Mouse (Mus musculus): ENCODE results near the gene Wnk4. TPM values are rescaled to one million over a fixed set of nuclear protein-coding genes. Genes with fewer than 3 reads are reported as not detected.

Wnk4 gene
- total and polyA plus RNA-seq, 2 experiments from 2014 or later = 3.2 to 9.1 TPM

DNA sequence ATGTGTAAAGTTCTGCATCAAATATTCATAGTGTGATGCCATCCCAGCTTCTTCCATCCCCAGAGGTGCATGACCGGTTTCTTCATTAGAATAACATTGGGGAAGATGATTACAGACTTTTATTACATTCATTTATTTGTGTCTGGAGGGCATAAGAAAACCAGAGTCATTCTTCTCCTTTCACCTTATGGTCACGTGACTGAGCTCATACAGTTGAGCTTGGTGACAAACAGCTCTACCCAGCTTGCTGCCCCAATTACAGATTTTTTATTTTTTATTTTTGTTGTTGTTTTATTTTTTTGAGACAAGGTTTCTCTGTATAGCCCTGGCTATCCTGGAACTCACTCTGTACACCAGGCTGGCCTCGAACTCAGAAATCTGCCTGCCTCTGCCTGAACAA lies 12.1 kb downstream of the Wnk4 start:
- no peak for TF ChIP-seq CTCF (IDR thresholded peaks at IDR 0.05; ENCODE audit: low read depth)
- 94% methylated on average over 3 of the region's 3 CpGs for WGBS
- no peaks in the 10 kb centered on the region for H3K36me3 ChIP-seq (ENCODE audit: insufficient read depth)
- no peaks in the 10 kb centered on the region for H3K9me3 ChIP-seq (ENCODE audit: low read length)
- no peak overlapping the region for H3K4me3 ChIP-seq (ENCODE audit: low read depth, low read length)
- peaks cover 4% of the 10 kb centered on the region; the same call in 1 of the 2 replicates for H3K4me1 ChIP-seq (ENCODE audit: insufficient read depth)
- H3K9ac ChIP-seq = no peak overlapping the region
- no peak overlapping the region for H3K27ac ChIP-seq (ENCODE audit: low read depth, low read length)
- no peak overlapping the region for H3K4me2 ChIP-seq (ENCODE audit: low read depth)
- ATAC-seq (no peak), DNase-seq (no peak)
- H3K27me3 ChIP-seq (ENCODE audit: insufficient read depth, low read length) = no peaks in the 10 kb centered on the region

DNA sequence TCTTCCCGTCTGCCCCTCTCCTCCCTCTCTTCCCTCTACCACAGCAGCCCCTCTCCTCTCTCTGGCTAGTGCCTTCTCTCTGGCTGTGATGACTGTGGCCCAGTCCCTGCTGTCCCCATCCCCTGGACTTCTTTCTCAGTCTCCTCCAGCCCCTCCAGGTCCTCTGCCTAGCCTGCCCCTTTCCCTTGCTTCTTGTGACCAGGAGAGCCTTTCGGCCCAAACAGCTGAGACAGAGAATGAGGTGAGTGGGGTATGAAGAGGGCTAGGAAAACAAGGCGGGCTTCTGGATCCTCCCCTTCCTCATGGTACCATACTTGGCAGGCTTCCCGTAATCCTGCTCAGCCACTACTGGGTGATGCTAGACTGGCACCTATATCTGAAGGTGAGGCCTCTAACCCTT lies 14.9 kb downstream of the Wnk4 start:
- 62% methylated on average over 4 of the region's 4 CpGs for WGBS
- no peaks in the 10 kb centered on the region for H3K36me3 ChIP-seq (ENCODE audit: insufficient read depth)
- no peak overlapping the region for H3K27ac ChIP-seq (ENCODE audit: low read depth, low read length)
- no peak overlapping the region for H3K4me2 ChIP-seq (ENCODE audit: low read depth)
- ATAC-seq = no peak
- no peak for TF ChIP-seq CTCF (IDR thresholded peaks at IDR 0.05; ENCODE audit: low read depth)
- H3K4me3 ChIP-seq (ENCODE audit: low read depth, low read length) = no peak overlapping the region
- H3K9ac ChIP-seq = no peak overlapping the region
- no peaks in the 10 kb centered on the region for H3K9me3 ChIP-seq (ENCODE audit: low read length)
- no peaks in the 10 kb centered on the region for H3K27me3 ChIP-seq (ENCODE audit: insufficient read depth, low read length)
- H3K4me1 ChIP-seq (ENCODE audit: insufficient read depth) = peaks cover 12% of the 10 kb centered on the region
- DNase-seq = no peak

DNA sequence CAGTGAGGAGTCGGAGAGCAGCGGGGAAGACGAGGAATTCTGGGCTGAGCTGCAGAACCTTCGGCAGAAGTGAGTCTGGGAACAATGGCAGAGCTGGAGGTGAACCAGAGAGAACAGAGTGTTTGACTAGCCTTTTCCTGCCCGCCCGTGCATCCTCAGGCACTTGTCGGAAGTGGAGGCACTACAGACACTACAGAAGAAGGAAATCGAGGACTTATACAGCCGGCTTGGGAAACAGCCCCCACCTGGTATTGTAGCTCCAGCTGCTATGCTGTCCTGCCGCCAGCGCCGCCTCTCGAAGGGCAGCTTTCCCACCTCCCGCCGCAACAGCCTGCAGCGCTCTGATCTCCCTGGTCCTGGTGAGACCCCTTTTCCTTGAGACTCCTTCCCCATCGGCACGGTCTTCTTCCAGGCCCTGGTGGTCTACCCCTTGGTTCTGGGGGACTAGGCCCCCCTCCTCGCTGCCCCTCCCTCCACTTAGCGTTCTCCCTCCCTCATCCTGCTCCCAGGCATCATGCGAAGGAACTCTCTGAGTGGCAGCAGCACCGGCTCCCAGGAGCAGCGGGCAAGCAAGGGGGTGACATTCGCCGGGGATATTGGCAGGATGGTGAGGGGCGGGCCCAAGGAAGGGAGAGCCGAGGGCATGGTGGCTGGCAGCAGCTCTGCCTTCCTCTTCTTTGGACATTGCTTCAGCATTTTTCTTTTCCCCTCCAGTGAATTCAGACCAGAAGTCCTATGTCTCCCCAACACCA lies 16.1 kb downstream of the Wnk4 start:
- ATAC-seq (no peak), DNase-seq (no peak)
- no peak overlapping the region for H3K9ac ChIP-seq
- no peaks in the 10 kb centered on the region for H3K27me3 ChIP-seq (ENCODE audit: insufficient read depth, low read length)
- H3K4me2 ChIP-seq (ENCODE audit: low read depth) = no peak overlapping the region
- H3K9me3 ChIP-seq (ENCODE audit: low read length) = no peaks in the 10 kb centered on the region
- H3K27ac ChIP-seq (ENCODE audit: low read depth, low read length) = no peak overlapping the region
- no peak overlapping the region for H3K4me3 ChIP-seq (ENCODE audit: low read depth, low read length)
- peaks cover 12% of the 10 kb centered on the region for H3K4me1 ChIP-seq (ENCODE audit: insufficient read depth)
- TF ChIP-seq CTCF (IDR thresholded peaks at IDR 0.05; ENCODE audit: low read depth) = no peak
- no peaks in the 10 kb centered on the region for H3K36me3 ChIP-seq (ENCODE audit: insufficient read depth)
- WGBS = 24% methylated on average over 27 of the region's 27 CpGs

DNA sequence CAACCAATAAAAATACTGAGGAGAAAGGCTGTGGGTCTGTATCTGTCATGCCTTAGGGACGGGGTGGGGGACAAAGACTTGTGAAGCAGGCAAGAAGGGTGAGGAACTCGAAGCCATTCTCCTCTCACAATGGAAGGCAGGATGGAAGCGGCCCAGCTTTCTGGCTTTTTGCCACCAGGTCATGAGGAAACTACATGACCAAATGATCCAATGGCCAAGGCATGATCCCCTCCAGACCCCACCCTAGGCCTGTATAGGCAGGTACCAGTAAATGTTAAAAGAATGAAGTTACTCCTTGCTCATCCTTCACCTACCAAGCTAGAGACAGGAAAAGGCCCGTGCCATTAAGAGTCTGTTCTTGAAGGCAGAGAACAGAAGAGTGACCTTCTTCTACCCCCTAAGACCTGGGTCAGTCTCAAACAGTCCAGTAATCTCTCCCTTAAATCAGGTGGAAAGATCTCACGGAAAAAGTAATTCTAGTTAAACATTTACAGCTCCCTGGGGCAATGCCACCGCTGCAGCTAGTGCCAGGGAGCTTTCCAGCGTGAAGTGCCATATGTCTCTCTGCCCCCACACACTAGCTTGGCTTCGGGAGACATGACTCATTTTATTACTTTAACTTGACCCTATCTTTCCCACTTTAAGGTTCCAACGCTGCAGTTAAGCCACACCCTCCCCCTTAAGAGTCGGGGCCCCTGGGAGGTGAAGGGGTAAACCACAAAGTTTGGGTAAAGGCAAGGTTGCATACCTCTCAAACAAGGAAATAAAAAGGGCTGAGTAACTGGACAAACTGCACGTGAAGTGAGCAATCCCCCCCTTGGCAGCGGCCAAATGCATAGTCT lies 17.2 kb downstream of the Wnk4 start:
- WGBS = 72% methylated on average over 12 of the region's 12 CpGs
- no peak for DNase-seq
- Histone ChIP-seq H3K4me3 (ENCODE audit: low read depth, low read length) (peak overlapping the region; percentile 58), H3K4me2 (ENCODE audit: low read depth) (peak overlapping the region; percentile 80), H3K27me3 (ENCODE audit: insufficient read depth, low read length) (no peaks in the 10 kb centered on the region), H3K27ac (ENCODE audit: low read depth, low read length) (no peak overlapping the region), H3K36me3 (ENCODE audit: insufficient read depth) (no peaks in the 10 kb centered on the region), H3K9me3 (ENCODE audit: low read length) (no peaks in the 10 kb centered on the region), H3K4me1 (ENCODE audit: insufficient read depth) (peaks cover 12% of the 10 kb centered on the region), H3K9ac (peak overlapping the region; percentile 67)
- no peak for TF ChIP-seq CTCF (IDR thresholded peaks at IDR 0.05; ENCODE audit: low read depth)
- ATAC-seq = no peak

DNA sequence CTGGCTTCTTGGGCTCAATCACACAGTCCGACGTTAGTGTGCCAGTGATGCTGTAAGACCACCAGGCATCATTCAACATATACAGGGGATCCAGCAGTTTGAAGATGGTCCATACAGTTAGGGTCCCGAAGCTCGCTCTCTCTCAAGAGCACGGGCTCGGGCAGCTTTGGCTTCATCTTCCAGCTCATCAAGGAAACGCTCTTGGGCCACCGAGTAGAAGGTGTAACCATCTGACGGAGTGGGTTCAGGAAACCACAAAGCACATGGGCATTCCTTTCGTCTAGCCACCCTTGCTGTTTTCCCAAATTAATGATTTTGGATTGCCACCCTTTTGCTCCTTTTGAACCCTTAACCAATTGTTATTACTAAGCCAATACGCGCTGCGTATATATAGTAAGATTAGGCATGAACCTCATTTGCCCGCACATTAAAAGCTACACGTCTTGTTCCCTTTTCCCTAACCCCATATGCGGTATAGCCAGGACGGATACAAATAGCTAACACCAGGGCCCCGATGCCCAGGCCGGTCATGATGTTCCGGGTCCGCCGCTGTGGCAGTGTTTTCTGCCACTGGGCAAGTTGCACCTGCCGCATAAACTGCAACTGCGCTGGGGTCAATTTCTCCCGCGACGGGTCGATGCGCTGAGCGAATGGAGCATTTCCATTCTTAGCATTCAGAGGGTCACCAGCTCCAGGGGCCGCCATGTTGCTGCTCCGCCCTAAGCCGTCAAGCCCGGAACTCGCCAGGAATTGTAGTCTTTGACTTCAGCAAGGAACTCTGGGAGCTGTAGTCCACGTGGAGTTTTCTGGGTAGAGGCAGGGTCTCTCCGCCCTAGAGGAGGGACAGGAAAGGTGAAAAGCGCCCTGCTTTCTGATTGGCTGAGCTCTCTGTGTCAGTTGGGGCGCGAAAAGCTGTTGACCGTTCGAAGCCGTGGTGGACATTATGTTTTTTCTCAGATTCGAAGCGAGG lies 18.1 kb downstream of the Wnk4 start, which contains the start of the genes Cntd1 and Coa3:
Cntd1 (plus strand) TSS at position 790 of the 970 bp plus-strand sequence.
Coa3 (minus strand) TSS at position 892 of the 970 bp plus-strand sequence.
- H3K4me3 ChIP-seq (ENCODE audit: low read depth, low read length) = peak within 1 kb of the TSS; percentile 58
- no peaks in the 10 kb centered on the region for H3K27me3 ChIP-seq (ENCODE audit: insufficient read depth, low read length)
- H3K36me3 ChIP-seq (ENCODE audit: insufficient read depth) = no peaks in the 10 kb centered on the region
- 11% methylated on average over 45 of the region's 45 CpGs for WGBS
- TF ChIP-seq CTCF (IDR thresholded peaks at IDR 0.05; ENCODE audit: low read depth) = peak; percentile 36
- peak within 1 kb of the TSS; percentile 67 for H3K9ac ChIP-seq
- DNase-seq (peak; percentile 92), ATAC-seq (peak; percentile 100)
- H3K4me2 ChIP-seq (ENCODE audit: low read depth) = peak within 1 kb of the TSS; percentile 80
- peak within 1 kb of the TSS; percentile 42 for H3K27ac ChIP-seq (ENCODE audit: low read depth, low read length)
- H3K4me1 ChIP-seq (ENCODE audit: insufficient read depth) = peaks cover 12% of the 10 kb centered on the region
- no peaks in the 10 kb centered on the region for H3K9me3 ChIP-seq (ENCODE audit: low read length)

DNA sequence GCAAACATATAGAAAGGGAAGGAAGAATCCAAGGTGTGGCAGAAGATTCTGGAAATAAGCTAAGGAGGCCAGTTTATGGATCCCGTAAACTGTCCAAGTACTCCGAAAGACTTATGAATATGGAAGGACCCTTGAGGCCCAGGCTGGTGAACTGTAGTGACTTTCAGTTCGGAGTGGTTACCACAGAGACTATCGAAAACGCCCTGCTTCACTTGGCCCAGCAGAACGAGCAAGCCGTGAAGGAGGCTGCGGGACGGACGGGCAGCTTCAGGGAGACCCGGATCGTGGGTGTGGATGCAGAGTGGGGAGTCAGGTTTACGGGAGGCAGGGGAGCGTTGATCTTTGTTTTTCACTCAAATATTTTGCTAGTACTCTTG lies 18.8 kb downstream of the Wnk4 start:
- H3K9me3 ChIP-seq (ENCODE audit: low read length) = no peaks in the 10 kb centered on the region
- H3K4me3 ChIP-seq (ENCODE audit: low read depth, low read length) = peak overlapping the region; percentile 58
- no peaks in the 10 kb centered on the region for H3K36me3 ChIP-seq (ENCODE audit: insufficient read depth)
- H3K9ac ChIP-seq = no peak overlapping the region
- no peak overlapping the region for H3K27ac ChIP-seq (ENCODE audit: low read depth, low read length)
- peak overlapping the region; percentile 80 for H3K4me2 ChIP-seq (ENCODE audit: low read depth)
- 63% methylated on average over 14 of the region's 14 CpGs for WGBS
- TF ChIP-seq CTCF (IDR thresholded peaks at IDR 0.05; ENCODE audit: low read depth) = no peak
- no peak for DNase-seq
- H3K4me1 ChIP-seq (ENCODE audit: insufficient read depth) = peaks cover 12% of the 10 kb centered on the region
- ATAC-seq = peak; percentile 5; the same call in 1 of the 2 replicates
- H3K27me3 ChIP-seq (ENCODE audit: insufficient read depth, low read length) = no peaks in the 10 kb centered on the region

Data from forebrain, postnatal 0 days (tissue).